ENCODE assay signal across 1 mouse cellular context in the genomic region with DNA sequence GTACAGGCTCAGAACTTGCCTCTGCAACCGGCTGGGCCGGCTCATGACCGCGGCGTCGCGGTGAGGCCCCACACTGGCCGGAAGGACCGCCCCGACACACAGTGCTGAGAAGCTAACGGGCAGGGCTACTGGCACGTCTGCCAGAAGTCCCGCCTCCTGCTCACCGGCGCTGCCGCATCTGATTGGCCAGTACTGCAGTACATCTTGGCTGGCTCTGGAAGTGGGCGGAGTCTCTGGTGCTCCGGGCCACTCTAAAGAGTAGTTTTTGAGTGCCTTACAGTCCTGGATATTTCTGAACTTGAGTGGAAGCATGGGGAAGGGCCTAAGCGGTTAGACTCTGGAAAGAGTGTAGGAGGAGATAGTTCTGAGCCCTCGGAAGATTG.
A peak's percentile ranks its signal among the peaks of the same experiment; 100 is the strongest.
TF ChIP-seq lines count a peak whose summit lies in the region.

No protein-coding gene starts in this region.

TF ChIP-seq in myocyte, 11 proteins besides CTCF, POLR2A, EP300 and RAD21 (continued from another document):
- TF ChIP-seq POLR2AphosphoS2 (IDR thresholded peaks at IDR 0.05; ENCODE audit: insufficient read length, low read depth) (peak; percentile 87), TCF12 (IDR thresholded peaks at IDR 0.05; ENCODE audit: insufficient read depth, poor library complexity, severe bottlenecking) (no peak), CEBPB (IDR thresholded peaks at IDR 0.05; ENCODE audit: insufficient read depth, poor library complexity, severe bottlenecking) (no peak)
